Mouse (Mus musculus): ENCODE measurements around the gene Tldc2. TPM values are rescaled to one million over a fixed set of nuclear protein-coding genes. Genes with fewer than 3 reads are reported as not detected.
A peak's percentile ranks its signal among the peaks of the same experiment; 100 is the strongest.

The Tldc2 gene
- total and polyA plus RNA-seq, 2 experiments from 2014 or later = not detected

GRCm38 (mm10) chr2:157118556-157118955 lies 31.7 kb downstream of the Tldc2 start:
- ATAC-seq (ENCODE audit: insufficient read depth, low read depth) (no peak), DNase-seq (ENCODE audit: low spot score) (no peak)
- Histone ChIP-seq H3K27me3 (ENCODE audit: control insufficient read depth, insufficient read depth, low read length) (no peaks in the 10 kb centered on the region), H3K4me3 (ENCODE audit: low read depth, low read length) (no peak overlapping the region), H3K4me2 (ENCODE audit: low read depth, low read length) (no peak overlapping the region), H3K4me1 (ENCODE audit: control insufficient read depth, insufficient read depth) (no peaks in the 10 kb centered on the region), H3K27ac (ENCODE audit: low read depth) (no peak overlapping the region), H3K9ac (replicated peaks; ENCODE audit: low read depth, low read length) (no peak overlapping the region), H3K36me3 (replicated peaks; ENCODE audit: control insufficient read depth, insufficient read depth, low read length) (peaks cover 34% of the 10 kb centered on the region), H3K9me3 (replicated peaks; ENCODE audit: control insufficient read depth, low read length) (no peaks in the 10 kb centered on the region)
- WGBS = 70% methylated on average over 4 of the region's 4 CpGs
- TF ChIP-seq CTCF (IDR thresholded peaks at IDR 0.05; ENCODE audit: low read depth) = no peak

- DNase-seq (ENCODE audit: low spot score) = no peak
- Histone ChIP-seq H3K27ac (ENCODE audit: low read depth) (no peak overlapping the region), H3K4me3 (ENCODE audit: low read depth, low read length) (no peak overlapping the region), H3K9ac (replicated peaks; ENCODE audit: low read depth, low read length) (no peak overlapping the region), H3K4me2 (ENCODE audit: low read depth, low read length) (no peak overlapping the region), H3K36me3 (replicated peaks; ENCODE audit: control insufficient read depth, insufficient read depth, low read length) (peaks cover 29% of the 10 kb centered on the region), H3K27me3 (ENCODE audit: control insufficient read depth, insufficient read depth, low read length) (no peaks in the 10 kb centered on the region), H3K9me3 (replicated peaks; ENCODE audit: control insufficient read depth, low read length) (no peaks in the 10 kb centered on the region), H3K4me1 (ENCODE audit: control insufficient read depth, insufficient read depth) (no peaks in the 10 kb centered on the region)
- TF ChIP-seq CTCF (IDR thresholded peaks at IDR 0.05; ENCODE audit: low read depth) (no peak), EP300 (IDR thresholded peaks at IDR 0.05; ENCODE audit: low read depth) (no peak)
- no peak for ATAC-seq (ENCODE audit: insufficient read depth, low read depth)
- 63% methylated on average over 3 of the region's 3 CpGs for WGBS
These were observed 32.2 kb downstream of the Tldc2 start for GRCm38 (mm10) chr2:157119075-157119474.

DNA sequence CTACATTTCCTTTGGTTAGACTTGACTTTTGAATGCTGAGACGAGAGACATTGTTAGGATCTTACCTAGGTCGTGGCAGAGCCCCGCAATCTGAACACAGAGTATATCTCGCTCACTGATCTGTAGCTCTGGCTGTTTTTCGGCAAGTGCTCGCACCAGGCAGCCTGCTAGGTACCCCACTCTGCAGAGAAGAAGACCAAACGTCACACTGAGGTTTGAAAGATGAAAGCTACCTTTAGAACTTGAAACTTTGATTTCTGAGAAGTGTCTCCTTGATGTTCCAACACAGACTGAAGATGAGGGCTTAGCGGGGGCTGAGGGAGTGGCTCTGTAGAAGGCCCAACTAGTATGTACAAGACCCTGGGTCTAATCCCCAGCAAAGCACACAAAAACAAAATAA lies 34.9 kb downstream of the Tldc2 start:
- no peak overlapping the region for H3K4me3 ChIP-seq (ENCODE audit: low read depth, low read length)
- no peak overlapping the region for H3K9ac ChIP-seq (replicated peaks; ENCODE audit: low read depth, low read length)
- H3K36me3 ChIP-seq (replicated peaks; ENCODE audit: control insufficient read depth, insufficient read depth, low read length) = peaks cover 39% of the 10 kb centered on the region
- H3K27me3 ChIP-seq (ENCODE audit: control insufficient read depth, insufficient read depth, low read length) = no peaks in the 10 kb centered on the region
- no peaks in the 10 kb centered on the region for H3K9me3 ChIP-seq (replicated peaks; ENCODE audit: control insufficient read depth, low read length)
- no peak for TF ChIP-seq EP300 (IDR thresholded peaks at IDR 0.05; ENCODE audit: low read depth)
- TF ChIP-seq CTCF (IDR thresholded peaks at IDR 0.05; ENCODE audit: low read depth) = no peak
- ATAC-seq (ENCODE audit: insufficient read depth, low read depth) (no peak), DNase-seq (ENCODE audit: low spot score) (no peak)
- WGBS = 80% methylated on average over 8 of the region's 8 CpGs
- no peak overlapping the region for H3K27ac ChIP-seq (ENCODE audit: low read depth)
- no peak overlapping the region for H3K4me2 ChIP-seq (ENCODE audit: low read depth, low read length)
- H3K4me1 ChIP-seq (ENCODE audit: control insufficient read depth, insufficient read depth) = no peaks in the 10 kb centered on the region

DNA sequence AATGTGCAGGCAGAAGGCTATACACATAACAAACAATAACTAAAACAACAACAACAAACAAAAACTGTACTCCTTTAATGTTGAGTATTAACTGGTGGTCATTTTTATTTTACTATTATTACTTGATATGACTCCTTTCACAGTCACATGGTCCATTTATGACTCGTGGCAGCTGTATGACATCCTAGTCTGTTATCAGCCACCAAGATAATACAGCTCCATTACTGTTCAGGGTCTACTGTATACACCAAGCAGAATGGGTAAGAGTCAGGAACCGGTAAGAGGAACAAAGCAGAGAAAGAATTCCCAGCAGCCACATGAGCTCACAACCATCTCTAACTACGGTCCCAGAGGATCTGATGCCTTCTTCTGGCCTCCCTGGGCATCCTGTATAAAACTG lies 38.4 kb downstream of the Tldc2 start:
- H3K27ac ChIP-seq (ENCODE audit: low read depth) = no peak overlapping the region
- 52% methylated on average over 3 of the region's 3 CpGs for WGBS
- H3K4me1 ChIP-seq (ENCODE audit: control insufficient read depth, insufficient read depth) = no peaks in the 10 kb centered on the region
- no peak overlapping the region for H3K4me2 ChIP-seq (ENCODE audit: low read depth, low read length)
- H3K36me3 ChIP-seq (replicated peaks; ENCODE audit: control insufficient read depth, insufficient read depth, low read length) = peaks cover 41% of the 10 kb centered on the region
- ATAC-seq (ENCODE audit: insufficient read depth, low read depth) (no peak), DNase-seq (ENCODE audit: low spot score) (no peak)
- no peaks in the 10 kb centered on the region for H3K27me3 ChIP-seq (ENCODE audit: control insufficient read depth, insufficient read depth, low read length)
- no peaks in the 10 kb centered on the region for H3K9me3 ChIP-seq (replicated peaks; ENCODE audit: control insufficient read depth, low read length)
- TF ChIP-seq CTCF (IDR thresholded peaks at IDR 0.05; ENCODE audit: low read depth) = no peak
- no peak for TF ChIP-seq EP300 (IDR thresholded peaks at IDR 0.05; ENCODE audit: low read depth)
- no peak overlapping the region for H3K9ac ChIP-seq (replicated peaks; ENCODE audit: low read depth, low read length)
- no peak overlapping the region for H3K4me3 ChIP-seq (ENCODE audit: low read depth, low read length)

DNA sequence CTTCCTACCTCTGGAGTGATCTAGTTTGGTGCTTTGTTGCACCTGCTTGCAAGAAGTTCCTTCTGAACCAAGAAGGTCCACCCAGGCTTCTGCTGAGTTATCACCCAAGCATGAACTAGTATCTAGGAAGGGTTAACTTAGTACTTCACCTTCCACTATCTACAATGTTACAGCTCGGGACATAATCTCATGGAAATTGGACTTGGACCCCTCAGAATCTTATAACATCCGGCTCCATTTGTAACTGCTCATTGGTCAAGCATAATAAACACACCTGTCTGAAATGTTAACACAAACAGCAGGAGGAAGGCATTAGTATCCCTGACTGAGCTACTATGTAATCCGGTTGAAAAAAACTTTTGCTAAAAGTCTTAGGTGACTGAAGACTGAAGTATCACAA lies 40.5 kb downstream of the Tldc2 start:
- TF ChIP-seq CTCF (IDR thresholded peaks at IDR 0.05; ENCODE audit: low read depth) (no peak), EP300 (IDR thresholded peaks at IDR 0.05; ENCODE audit: low read depth) (no peak)
- no peak for ATAC-seq (ENCODE audit: insufficient read depth, low read depth)
- WGBS = 79% methylated on average over 3 of the region's 3 CpGs
- no peaks in the 10 kb centered on the region for H3K27me3 ChIP-seq (ENCODE audit: control insufficient read depth, insufficient read depth, low read length)
- H3K4me3 ChIP-seq (ENCODE audit: low read depth, low read length) = no peak overlapping the region
- no peak for DNase-seq (ENCODE audit: low spot score)
- H3K27ac ChIP-seq (ENCODE audit: low read depth) = no peak overlapping the region
- H3K36me3 ChIP-seq (replicated peaks; ENCODE audit: control insufficient read depth, insufficient read depth, low read length) = peaks cover 29% of the 10 kb centered on the region
- H3K9me3 ChIP-seq (replicated peaks; ENCODE audit: control insufficient read depth, low read length) = no peaks in the 10 kb centered on the region
- H3K4me2 ChIP-seq (ENCODE audit: low read depth, low read length) = no peak overlapping the region
- no peaks in the 10 kb centered on the region for H3K4me1 ChIP-seq (ENCODE audit: control insufficient read depth, insufficient read depth)
- no peak overlapping the region for H3K9ac ChIP-seq (replicated peaks; ENCODE audit: low read depth, low read length)

DNA sequence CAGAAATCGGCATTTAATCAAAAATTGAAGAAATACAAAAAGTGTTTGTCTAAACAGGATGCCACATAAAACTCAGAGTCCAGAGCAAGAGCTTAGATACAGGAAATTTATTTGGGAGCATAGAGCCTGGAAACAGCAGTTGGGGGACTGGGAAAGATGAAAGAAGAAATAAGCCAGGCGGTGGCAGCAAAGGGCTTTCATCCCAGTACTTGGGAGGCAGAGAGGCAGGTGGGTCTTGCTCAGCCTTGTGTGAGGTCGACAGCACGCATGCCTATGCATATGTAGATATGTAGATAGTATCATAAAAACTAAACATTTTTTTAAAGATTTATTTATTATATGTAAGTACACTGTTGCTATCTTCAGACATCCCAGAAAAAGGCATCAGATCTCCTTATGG lies 41.2 kb downstream of the Tldc2 start:
- Histone ChIP-seq H3K4me1 (ENCODE audit: control insufficient read depth, insufficient read depth) (no peaks in the 10 kb centered on the region), H3K27me3 (ENCODE audit: control insufficient read depth, insufficient read depth, low read length) (no peaks in the 10 kb centered on the region), H3K9me3 (replicated peaks; ENCODE audit: control insufficient read depth, low read length) (no peaks in the 10 kb centered on the region), H3K4me2 (ENCODE audit: low read depth, low read length) (no peak overlapping the region), H3K36me3 (replicated peaks; ENCODE audit: control insufficient read depth, insufficient read depth, low read length) (peaks cover 28% of the 10 kb centered on the region), H3K27ac (ENCODE audit: low read depth) (no peak overlapping the region), H3K4me3 (ENCODE audit: low read depth, low read length) (no peak overlapping the region), H3K9ac (replicated peaks; ENCODE audit: low read depth, low read length) (no peak overlapping the region)
- WGBS = 55% methylated on average over 4 of the region's 4 CpGs
- ATAC-seq (ENCODE audit: insufficient read depth, low read depth) (no peak), DNase-seq (ENCODE audit: low spot score) (no peak)
- TF ChIP-seq EP300 (IDR thresholded peaks at IDR 0.05; ENCODE audit: low read depth) = no peak
- peak; percentile 28 for TF ChIP-seq CTCF (IDR thresholded peaks at IDR 0.05; ENCODE audit: low read depth)
